Mouse (Mus musculus) midbrain, embryonic 13.5 days (tissue): ENCODE measurements around the gene Serpinb6a. TPM values are rescaled to one million over a fixed set of nuclear protein-coding genes. Genes with fewer than 3 reads are reported as not detected.

Experiments
- ATAC-seq: fragments of 200-750 bp; cut with Nextera tagmentation; 2 replicates; pipeline ENCODE4 v1.8.0; 2017; ENCODE audit warnings: mild to moderate bottlenecking, moderate TSS enrichment, moderate library complexity
- H3K27ac ChIP-seq: fragments of 300-500 bp; sonication (generic); 2 replicates; pipeline ENCODE4 v1.5.1; 2015; ENCODE audit warnings: inconsistent platforms, mild to moderate bottlenecking, moderate library complexity
- H3K27me3 ChIP-seq: fragments of 300-500 bp; sonication (generic); 2 replicates; pipeline ENCODE4 v1.6.1; 2015; ENCODE audit warnings: mild to moderate bottlenecking, inconsistent platforms
- H3K36me3 ChIP-seq: fragments of 300-500 bp; sonication (generic); 2 replicates; pipeline ENCODE4 v1.6.1; 2015; ENCODE audit warnings: mild to moderate bottlenecking, inconsistent platforms
- H3K4me1 ChIP-seq: fragments of 300-500 bp; sonication (generic); replicated peaks from 2 replicates; pipeline ENCODE4 v1.6.1; 2015; ENCODE audit warnings: inconsistent platforms
- H3K4me2 ChIP-seq: fragments of 300-500 bp; sonication (generic); replicated peaks from 2 replicates; pipeline ENCODE4 v1.6.1; 2015; ENCODE audit warnings: moderate library complexity, mild to moderate bottlenecking, inconsistent platforms
- H3K4me3 ChIP-seq: fragments of 300-500 bp; sonication (generic); replicated peaks from 2 replicates; pipeline ENCODE4 v1.5.1; 2015; ENCODE audit warnings: mild to moderate bottlenecking, inconsistent platforms
- H3K9ac ChIP-seq: fragments of 300-500 bp; sonication (generic); replicated peaks from 2 replicates; pipeline ENCODE4 v1.6.1; 2015; ENCODE audit warnings: mild to moderate bottlenecking, inconsistent platforms
- H3K9me3 ChIP-seq: fragments of 300-500 bp; sonication (generic); 2 replicates; pipeline ENCODE4 v1.6.1; 2016; ENCODE audit warnings: mild to moderate bottlenecking, inconsistent platforms
- WGBS: fragments of 180-500 bp; shearing (Covaris S2); methylation state at CpG from one replicate; pipeline ENCODE4 v1.1.7; 2015; 5-methylcytosine and 5-hydroxymethylcytosine counted together
- polyA plus RNA-seq: library from polyadenylated mRNA; unstranded; fragments of >200 nt; fragmentation: Nextera tagmentation; extraction: Ambion mirVana; gene quantifications from 2 replicates; pipeline ENCODE4 v1.2.1, GENCODE M21; 2015

The Serpinb6a gene
- polyA plus RNA-seq, result 29.5 and 31.1 TPM in 2 replicates

- no peaks in the 10 kb centered on the region for H3K9me3 ChIP-seq
- under 1% methylated on average over 87 of the region's 92 CpGs for WGBS
- peaks cover 18% of the 10 kb centered on the region for H3K4me1 ChIP-seq
- H3K4me2 ChIP-seq, result peak within 1 kb of the TSS; percentile 60
- peak within 1 kb of the TSS; percentile 87 for H3K9ac ChIP-seq
- peak within 1 kb of the TSS; percentile 89 for H3K27ac ChIP-seq
- H3K36me3 ChIP-seq, result no peaks in the 10 kb centered on the region; the same call in 1 of the 2 replicates
- H3K4me3 ChIP-seq, result peak within 1 kb of the TSS; percentile 83
- peak; percentile 98 for ATAC-seq
- no peaks in the 10 kb centered on the region for H3K27me3 ChIP-seq
Measured at GRCm38 (mm10) chr13:34002058-34003006, at the start of gene Serpinb6a, which contains the start of gene Ripk1. Serpinb6a (minus strand) TSS chr13:34002794. Ripk1 (plus strand) TSS chr13:34002363.

GRCm38 (mm10) chr13:34051692-34052091 lies 49.1 kb upstream of the Serpinb6a start:
- Histone ChIP-seq H3K36me3 (peaks cover 48% of the 10 kb centered on the region), H3K4me1 (peaks cover 2% of the 10 kb centered on the region), H3K4me2 (no peak overlapping the region), H3K9ac (no peak overlapping the region), H3K27me3 (no peaks in the 10 kb centered on the region), H3K27ac (no peak overlapping the region), H3K9me3 (no peaks in the 10 kb centered on the region), H3K4me3 (no peak overlapping the region)
- WGBS, result 96% methylated on average over 3 of the region's 3 CpGs
- no peak for ATAC-seq

- H3K4me2 ChIP-seq, result no peak overlapping the region
- H3K4me3 ChIP-seq, result no peak overlapping the region
- no peaks in the 10 kb centered on the region for H3K27me3 ChIP-seq
- ATAC-seq, result no peak
- 95% methylated on average over 8 of the region's 8 CpGs for WGBS
- H3K36me3 ChIP-seq, result peaks cover 42% of the 10 kb centered on the region
- peaks cover 5% of the 10 kb centered on the region for H3K4me1 ChIP-seq
- no peak overlapping the region for H3K9ac ChIP-seq
- H3K9me3 ChIP-seq, result no peaks in the 10 kb centered on the region
- no peak overlapping the region for H3K27ac ChIP-seq
Measured at GRCm38 (mm10) chr13:34050479-34050878, 47.9 kb upstream of the Serpinb6a start.

DNA sequence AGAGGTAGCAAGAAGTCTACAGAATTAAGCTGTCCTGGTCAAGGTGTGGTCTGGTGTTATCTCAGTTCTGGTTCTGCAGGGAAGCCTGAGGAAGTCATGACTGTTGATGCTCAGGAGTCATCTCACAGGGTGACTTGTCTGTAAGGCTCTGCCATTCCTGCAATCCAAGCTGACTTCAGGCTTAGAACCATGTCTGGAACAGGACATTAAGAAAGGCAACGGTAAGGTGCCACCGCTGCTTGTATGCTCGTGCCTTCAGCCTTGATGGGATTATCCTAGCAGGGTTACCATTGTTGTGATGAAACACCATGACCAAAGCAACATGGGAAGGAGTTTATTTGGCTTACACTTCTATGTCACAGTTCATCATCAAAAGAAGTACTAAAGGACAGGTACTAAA lies 44.9 kb upstream of the Serpinb6a start:
- 68% methylated on average over 3 of the region's 3 CpGs for WGBS
- Histone ChIP-seq H3K4me3 (no peak overlapping the region), H3K27me3 (no peaks in the 10 kb centered on the region), H3K9ac (no peak overlapping the region), H3K9me3 (no peaks in the 10 kb centered on the region), H3K36me3 (peaks cover 27% of the 10 kb centered on the region), H3K4me1 (peaks cover 6% of the 10 kb centered on the region), H3K27ac (no peak overlapping the region), H3K4me2 (no peak overlapping the region)
- no peak for ATAC-seq

DNA sequence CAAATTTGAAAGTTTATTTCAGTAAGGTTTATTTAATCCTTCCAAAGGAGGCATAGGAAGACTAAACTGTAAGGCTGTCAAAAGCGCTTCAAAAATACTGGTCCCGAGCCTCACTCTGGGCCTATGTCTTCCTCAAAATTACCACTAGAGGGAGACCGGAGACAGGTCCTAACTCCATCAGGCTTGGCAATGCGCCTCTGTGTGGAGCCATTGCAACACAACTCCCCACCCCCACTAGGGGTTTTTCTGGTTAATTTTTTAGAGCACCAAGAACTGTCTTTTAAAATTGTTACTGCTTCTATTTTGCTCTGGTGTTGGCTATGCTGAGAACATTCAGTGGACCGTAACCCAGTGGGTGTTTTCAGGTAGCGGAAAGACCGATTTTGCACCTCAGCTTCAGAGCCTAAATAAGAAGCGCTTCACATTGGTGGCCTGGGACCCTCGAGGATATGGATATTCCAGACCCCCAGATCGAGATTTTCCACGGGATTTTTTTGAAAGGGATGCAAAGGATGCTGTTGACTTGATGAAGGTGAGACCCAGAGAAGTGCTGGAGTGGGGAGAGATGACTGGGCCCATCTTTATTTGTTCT lies 43.9 kb upstream of the Serpinb6a start:
- Histone ChIP-seq H3K9ac (no peak overlapping the region), H3K36me3 (peaks cover 20% of the 10 kb centered on the region), H3K27me3 (no peaks in the 10 kb centered on the region), H3K27ac (no peak overlapping the region), H3K9me3 (no peaks in the 10 kb centered on the region), H3K4me2 (no peak overlapping the region), H3K4me3 (no peak overlapping the region), H3K4me1 (peaks cover 7% of the 10 kb centered on the region)
- WGBS, result 40% methylated on average over 11 of the region's 11 CpGs
- peak; percentile 95 for ATAC-seq

DNA sequence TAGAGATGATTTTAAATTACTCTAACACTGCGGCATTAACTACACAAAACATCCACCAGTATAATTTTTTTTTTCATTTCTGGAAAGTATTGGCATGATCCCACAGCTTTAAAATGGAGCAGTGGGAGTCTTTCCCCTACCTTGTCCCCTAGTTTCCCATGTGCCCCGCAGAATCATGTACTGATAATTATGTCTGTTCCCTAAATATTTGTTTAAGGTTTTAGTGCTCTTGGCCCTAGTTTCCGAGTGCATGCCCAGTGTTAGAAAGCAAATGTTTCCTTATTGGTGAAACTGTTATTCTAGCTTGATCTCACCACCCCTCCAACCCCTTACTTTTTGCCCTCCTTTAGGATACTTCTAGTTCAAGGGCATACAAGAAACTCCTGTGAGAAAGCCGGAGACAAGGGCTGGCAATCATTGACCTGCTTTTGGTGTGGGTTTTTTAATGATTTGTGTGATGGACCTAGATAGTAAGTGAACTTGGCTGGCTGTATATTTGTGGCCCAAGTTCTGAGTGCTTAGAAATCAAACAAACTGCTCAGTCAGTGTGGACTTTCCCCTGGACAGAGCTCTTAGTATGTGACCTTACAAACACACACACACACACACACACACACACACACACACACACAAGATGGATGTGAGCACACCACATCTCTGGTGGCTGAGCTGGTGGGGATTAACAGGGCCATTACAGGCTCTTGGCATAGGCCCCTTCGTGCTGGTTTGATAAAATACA lies 43.1 kb upstream of the Serpinb6a start:
- no peak overlapping the region for H3K4me2 ChIP-seq
- peaks cover 7% of the 10 kb centered on the region for H3K4me1 ChIP-seq
- WGBS, result 66% methylated on average over 5 of the region's 5 CpGs
- H3K27ac ChIP-seq, result no peak overlapping the region
- no peak overlapping the region for H3K4me3 ChIP-seq
- H3K9ac ChIP-seq, result no peak overlapping the region
- H3K36me3 ChIP-seq, result peaks cover 14% of the 10 kb centered on the region
- no peaks in the 10 kb centered on the region for H3K9me3 ChIP-seq
- peak; percentile 48; the same call in 1 of the 2 replicates for ATAC-seq
- no peaks in the 10 kb centered on the region for H3K27me3 ChIP-seq

- no peak overlapping the region for H3K27ac ChIP-seq
- H3K27me3 ChIP-seq, result no peaks in the 10 kb centered on the region
- 80% methylated on average over 7 of the region's 7 CpGs for WGBS
- no peaks in the 10 kb centered on the region for H3K9me3 ChIP-seq
- no peak overlapping the region for H3K4me2 ChIP-seq
- peaks cover 10% of the 10 kb centered on the region for H3K4me1 ChIP-seq
- no peak overlapping the region for H3K9ac ChIP-seq
- peaks cover 10% of the 10 kb centered on the region for H3K36me3 ChIP-seq
- no peak for ATAC-seq
- H3K4me3 ChIP-seq, result no peak overlapping the region
Measured at GRCm38 (mm10) chr13:34043716-34044393, 41.3 kb upstream of the Serpinb6a start.

- Histone ChIP-seq H3K4me3 (no peak overlapping the region), H3K27ac (no peak overlapping the region), H3K9me3 (no peaks in the 10 kb centered on the region), H3K36me3 (0 out of 2 replicates have a peak, but pooled peaks cover 3% of the 10 kb centered on the region), H3K4me2 (no peak overlapping the region), H3K4me1 (peaks cover 23% of the 10 kb centered on the region), H3K9ac (no peak overlapping the region), H3K27me3 (no peaks in the 10 kb centered on the region)
- 93% methylated on average over 3 of the region's 3 CpGs for WGBS
- no peak for ATAC-seq
Measured at GRCm38 (mm10) chr13:34040091-34040490, 37.5 kb upstream of the Serpinb6a start.

- peak overlapping the region; percentile 75 for H3K4me3 ChIP-seq
- no peaks in the 10 kb centered on the region for H3K9me3 ChIP-seq
- 37% methylated on average over 8 of the region's 8 CpGs for WGBS
Measured at GRCm38 (mm10) chr13:34038901-34039341, 36.3 kb upstream of the Serpinb6a start.

GRCm38 (mm10) chr13:34038056-34038432 lies 35.5 kb upstream of the Serpinb6a start:
- Histone ChIP-seq H3K4me2 (peak overlapping the region; percentile 81), H3K4me1 (peaks cover 23% of the 10 kb centered on the region), H3K4me3 (peak overlapping the region; percentile 75), H3K27me3 (no peaks in the 10 kb centered on the region), H3K9ac (peak overlapping the region; percentile 91), H3K9me3 (no peaks in the 10 kb centered on the region), H3K36me3 (peaks cover 12% of the 10 kb centered on the region; the same call in 1 of the 2 replicates), H3K27ac (peak overlapping the region; percentile 83)
- ATAC-seq, result peak; percentile 9
- WGBS, result 40% methylated on average over 5 of the region's 5 CpGs

More at GRCm38 (mm10) chr13:34038901-34039341, 36.3 kb upstream of the Serpinb6a start:
- H3K27ac ChIP-seq, result no peak overlapping the region
- H3K9ac ChIP-seq, result peak overlapping the region; percentile 91
- peak overlapping the region; percentile 81 for H3K4me2 ChIP-seq
- peaks cover 5% of the 10 kb centered on the region; the same call in 1 of the 2 replicates for H3K36me3 ChIP-seq
- H3K4me1 ChIP-seq, result peaks cover 23% of the 10 kb centered on the region
- no peaks in the 10 kb centered on the region for H3K27me3 ChIP-seq
- ATAC-seq, result no peak
